Mouse (Mus musculus) neural tube, embryonic 14.5 days (tissue): Measurements from ENCODE around the gene Rpl35. TPM values are rescaled to one million over a fixed set of nuclear protein-coding genes. Genes with fewer than 3 reads are reported as not detected.

Experiments used
- ATAC-seq: fragments of 200-750 bp; cut with Nextera tagmentation; 2 replicates; pipeline ENCODE4 v1.8.0; 2017; ENCODE audit warnings: low read depth, mild to moderate bottlenecking, moderate TSS enrichment, moderate library complexity
- H3K27ac ChIP-seq: fragments of 300-500 bp; sonication (generic); 2 replicates; pipeline ENCODE4 v1.5.1; 2014; ENCODE audit warnings: low read depth, mild to moderate bottlenecking, control low read depth, low read length, moderate library complexity, mixed read lengths
- H3K27me3 ChIP-seq: fragments of 300-500 bp; sonication (generic); 2 replicates; pipeline ENCODE4 v1.6.1; 2014; ENCODE audit warnings: low read length; ENCODE audit not compliant: control insufficient read depth, insufficient read depth
- H3K36me3 ChIP-seq: fragments of 300-500 bp; sonication (generic); 2 replicates; pipeline ENCODE4 v1.6.1; 2014; ENCODE audit warnings: low read length, mixed read lengths; ENCODE audit not compliant: control insufficient read depth, insufficient read depth
- H3K4me1 ChIP-seq: fragments of 300-500 bp; sonication (generic); 2 replicates; pipeline ENCODE4 v1.6.1; 2014; ENCODE audit warnings: low read length; ENCODE audit not compliant: control insufficient read depth, insufficient read depth
- H3K4me2 ChIP-seq: fragments of 300-500 bp; sonication (generic); 2 replicates; pipeline ENCODE4 v1.6.1; 2014; ENCODE audit warnings: mild to moderate bottlenecking, low read depth, low read length, control low read depth
- H3K4me3 ChIP-seq: fragments of 300-500 bp; sonication (generic); 2 replicates; pipeline ENCODE4 v1.5.1; 2014; ENCODE audit warnings: low read depth, low read length, control low read depth, mixed read lengths
- H3K9ac ChIP-seq: fragments of 300-500 bp; sonication (generic); replicated peaks from 2 replicates; pipeline ENCODE4 v1.6.1; 2014; ENCODE audit warnings: low read depth, mild to moderate bottlenecking, control low read depth, low read length, mixed read lengths
- H3K9me3 ChIP-seq: fragments of 300-500 bp; sonication (generic); 2 replicates; pipeline ENCODE4 v1.6.1; 2016; ENCODE audit warnings: low read length; ENCODE audit not compliant: control insufficient read depth
- WGBS: fragments of 180-500 bp; shearing (Covaris S2); extraction: QIAGEN DNeasy Blood & Tissue Kit; methylation state at CpG from one replicate; pipeline ENCODE4 v1.1.7; 2014; 5-methylcytosine and 5-hydroxymethylcytosine counted together
- polyA plus RNA-seq: library from polyadenylated mRNA; unstranded; fragments of >200 nt; fragmentation: Nextera tagmentation; extraction: Ambion mirVana; gene quantifications from 2 replicates; pipeline ENCODE4 v1.2.1, GENCODE M21; 2014

Gene Rpl35
- polyA plus RNA-seq, 1 experiment from 2014 or later = 584 TPM

DNA sequence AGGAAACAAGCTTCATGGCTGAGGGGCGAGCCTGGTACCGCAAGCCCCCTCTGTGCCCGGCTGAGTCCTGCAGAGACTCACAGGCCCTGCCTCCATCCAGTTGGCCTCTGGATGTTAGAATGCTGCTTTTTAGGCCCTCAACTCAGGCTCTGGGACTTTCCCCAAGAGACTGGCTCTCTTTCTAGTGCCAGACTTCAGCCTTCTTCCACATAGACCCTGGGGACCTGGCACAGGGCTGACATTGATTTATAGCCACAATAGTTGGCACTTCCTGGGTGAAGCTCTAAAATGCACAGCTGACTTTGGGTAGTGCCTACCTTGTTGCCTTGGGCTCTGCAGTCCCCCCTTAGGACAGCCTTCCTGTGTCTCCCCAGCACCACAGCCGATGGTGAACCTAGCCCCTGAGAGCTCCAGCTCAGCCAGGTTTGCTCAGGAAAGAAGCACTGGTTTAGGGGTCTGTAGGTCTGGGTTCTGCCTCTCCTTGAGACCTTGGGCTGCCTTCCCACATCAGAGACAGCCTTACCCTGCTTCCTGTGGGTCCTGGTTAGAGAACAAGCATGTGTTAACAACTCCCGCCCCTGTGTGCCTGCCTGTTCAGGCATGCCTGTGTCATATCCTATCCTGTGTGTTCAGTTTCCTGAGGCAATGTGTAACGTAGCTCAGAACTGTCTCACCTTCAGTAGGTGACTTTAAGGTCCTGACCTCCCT lies 17.5 kb downstream of the Rpl35 start:
- WGBS = 84% methylated on average over 6 of the region's 6 CpGs
- no peaks in the 10 kb centered on the region for H3K4me1 ChIP-seq
- no peak overlapping the region for H3K4me3 ChIP-seq
- no peak overlapping the region for H3K4me2 ChIP-seq
- H3K9ac ChIP-seq = no peak overlapping the region
- no peaks in the 10 kb centered on the region for H3K36me3 ChIP-seq
- no peaks in the 10 kb centered on the region for H3K9me3 ChIP-seq
- H3K27me3 ChIP-seq = no peaks in the 10 kb centered on the region
- no peak for ATAC-seq
- no peak overlapping the region for H3K27ac ChIP-seq

DNA sequence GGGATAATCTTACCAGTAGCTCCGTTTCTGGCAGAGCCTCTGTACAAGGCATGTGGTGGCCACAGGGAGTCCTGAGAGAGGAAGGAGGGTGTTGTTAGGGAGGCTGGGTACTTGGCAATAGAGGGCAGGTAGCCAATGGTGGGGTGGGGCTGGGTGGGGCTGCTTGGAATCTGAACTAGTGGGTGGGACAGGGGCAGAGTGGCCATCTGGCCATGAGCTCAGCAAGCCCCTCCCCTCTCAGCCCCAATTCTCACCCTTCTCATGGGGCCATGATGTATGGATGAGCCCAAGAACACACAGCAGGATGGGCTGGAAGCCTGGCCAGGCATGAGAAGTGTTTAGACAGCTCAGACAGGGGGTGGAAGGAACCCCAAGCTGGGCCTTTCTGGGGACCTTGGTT lies 18.1 kb downstream of the Rpl35 start:
- H3K4me2 ChIP-seq = no peak overlapping the region
- no peak overlapping the region for H3K27ac ChIP-seq
- H3K4me1 ChIP-seq = no peaks in the 10 kb centered on the region
- H3K9me3 ChIP-seq = no peaks in the 10 kb centered on the region
- 73% methylated on average over 1 of the region's 1 CpGs for WGBS
- no peaks in the 10 kb centered on the region for H3K27me3 ChIP-seq
- H3K4me3 ChIP-seq = no peak overlapping the region
- H3K9ac ChIP-seq = no peak overlapping the region
- ATAC-seq = no peak
- no peaks in the 10 kb centered on the region for H3K36me3 ChIP-seq

DNA sequence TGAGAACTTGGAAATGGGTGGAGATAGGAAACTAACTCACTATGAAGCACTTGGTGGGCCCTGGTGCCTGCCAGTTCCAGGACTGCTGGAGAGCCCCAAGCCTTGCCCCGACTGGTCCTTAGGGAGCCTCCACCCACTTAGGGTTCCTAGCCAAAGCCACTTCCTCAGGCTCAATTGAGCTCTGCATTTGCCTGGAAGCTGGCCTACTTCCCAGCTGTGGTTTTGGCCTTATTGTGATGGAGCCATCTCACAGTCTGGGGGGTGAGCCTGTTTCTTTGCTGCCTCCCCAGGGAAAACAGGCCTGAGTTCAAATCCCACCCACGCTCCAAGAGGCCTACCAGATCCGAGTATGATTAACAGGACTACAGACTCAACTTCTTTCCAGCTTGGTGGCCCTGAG lies 18.8 kb downstream of the Rpl35 start:
- H3K9ac ChIP-seq = no peak overlapping the region
- no peak overlapping the region for H3K27ac ChIP-seq
- H3K4me3 ChIP-seq = no peak overlapping the region
- ATAC-seq = no peak
- H3K4me2 ChIP-seq = no peak overlapping the region
- H3K4me1 ChIP-seq = no peaks in the 10 kb centered on the region
- no peaks in the 10 kb centered on the region for H3K27me3 ChIP-seq
- WGBS = 87% methylated on average over 3 of the region's 3 CpGs
- H3K9me3 ChIP-seq = no peaks in the 10 kb centered on the region
- H3K36me3 ChIP-seq = no peaks in the 10 kb centered on the region

DNA sequence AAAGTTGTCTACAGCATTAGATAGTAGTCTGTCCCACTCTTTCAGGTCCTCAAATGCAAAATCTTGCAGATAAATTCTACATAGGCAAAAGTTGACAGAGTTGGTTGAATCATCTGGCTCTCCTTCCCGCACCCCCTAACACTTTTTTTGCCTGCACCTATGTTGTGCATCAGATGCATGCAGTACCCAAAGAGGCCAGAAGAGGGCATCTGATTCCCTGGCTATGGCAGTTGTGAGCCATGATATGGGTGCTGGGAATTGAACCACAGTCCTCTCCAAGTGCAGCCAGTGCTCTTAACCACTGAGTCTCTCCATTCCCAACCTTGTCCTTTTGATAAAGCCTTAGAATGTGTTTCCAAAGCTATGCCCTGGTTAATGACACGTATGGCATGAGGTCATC lies 22.0 kb downstream of the Rpl35 start:
- H3K4me3 ChIP-seq = no peak overlapping the region
- no peak overlapping the region for H3K9ac ChIP-seq
- no peaks in the 10 kb centered on the region for H3K27me3 ChIP-seq
- ATAC-seq = no peak
- no peaks in the 10 kb centered on the region for H3K36me3 ChIP-seq
- H3K4me1 ChIP-seq = no peaks in the 10 kb centered on the region
- WGBS = 91% methylated on average over 2 of the region's 2 CpGs
- H3K9me3 ChIP-seq = no peaks in the 10 kb centered on the region
- no peak overlapping the region for H3K4me2 ChIP-seq
- no peak overlapping the region for H3K27ac ChIP-seq

DNA sequence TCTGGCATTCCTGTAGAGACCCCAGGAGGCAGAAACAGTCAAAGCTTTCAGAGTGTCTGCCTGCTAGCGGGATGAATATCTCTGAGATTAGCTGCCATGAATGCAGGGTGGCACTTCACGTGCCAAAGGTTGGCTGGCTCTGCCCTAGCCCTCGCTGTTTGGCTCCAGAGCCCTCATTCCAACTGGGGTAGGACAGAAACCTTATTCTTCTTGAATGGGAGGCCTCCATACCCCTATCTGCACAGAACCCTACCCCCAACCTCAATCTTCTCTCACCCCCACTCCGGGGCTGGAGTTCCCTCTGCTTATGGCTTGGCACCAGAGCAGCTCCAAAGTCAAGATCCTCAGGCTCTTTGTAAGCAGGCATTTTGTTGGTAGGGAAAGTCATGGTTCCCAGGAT lies 27.6 kb downstream of the Rpl35 start:
- Histone ChIP-seq H3K9me3 (no peaks in the 10 kb centered on the region), H3K27me3 (no peaks in the 10 kb centered on the region), H3K9ac (no peak overlapping the region), H3K27ac (no peak overlapping the region), H3K4me1 (no peaks in the 10 kb centered on the region), H3K36me3 (no peaks in the 10 kb centered on the region), H3K4me3 (no peak overlapping the region), H3K4me2 (no peak overlapping the region)
- 64% methylated on average over 4 of the region's 4 CpGs for WGBS
- ATAC-seq = peak; percentile 28; the same call in 1 of the 2 replicates

DNA sequence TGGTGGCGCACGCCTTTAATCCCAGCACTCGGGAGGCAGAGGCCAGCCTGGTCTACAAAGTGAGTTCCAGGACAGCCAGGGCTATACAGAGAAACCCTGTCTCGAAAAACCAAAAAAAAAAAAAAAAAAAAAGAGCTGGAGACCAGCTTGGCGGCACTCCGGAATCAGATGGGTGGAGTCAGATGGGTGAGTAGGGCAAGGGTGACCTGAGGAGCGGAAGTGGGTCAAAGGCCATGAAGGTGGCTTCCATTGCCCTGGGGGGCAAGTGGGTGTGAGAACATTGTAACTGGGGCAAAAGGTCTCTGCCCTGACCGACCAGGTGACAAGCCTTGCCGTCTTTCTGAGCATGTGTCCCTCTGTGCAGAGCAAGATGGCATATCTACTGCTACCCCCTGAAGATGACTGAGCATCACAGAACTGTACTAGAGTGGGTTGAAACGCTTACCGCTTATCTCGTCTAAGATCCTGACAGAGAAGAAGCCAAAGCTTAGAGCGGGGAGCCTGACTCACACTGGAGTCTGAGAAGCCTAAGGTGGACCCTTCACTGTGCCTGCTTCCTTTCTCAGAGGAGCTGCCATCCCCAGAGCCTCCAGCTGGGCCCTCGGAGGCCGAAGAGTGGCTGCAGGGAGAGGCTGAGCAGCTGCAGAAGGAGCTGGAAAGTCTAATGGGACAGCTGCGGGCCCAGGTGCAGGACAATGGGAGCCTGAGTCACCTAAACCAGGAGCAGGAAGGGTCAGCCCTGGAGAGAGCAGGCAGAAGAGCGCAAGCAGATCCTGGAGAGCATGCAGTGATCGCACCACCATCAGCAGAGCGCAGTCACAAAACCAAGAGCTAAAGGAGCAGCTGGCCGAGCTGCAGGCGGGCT lies 29.3 kb downstream of the Rpl35 start:
- H3K27ac ChIP-seq = no peak overlapping the region
- no peak overlapping the region for H3K9ac ChIP-seq
- no peaks in the 10 kb centered on the region for H3K9me3 ChIP-seq
- no peaks in the 10 kb centered on the region for H3K27me3 ChIP-seq
- no peak overlapping the region for H3K4me3 ChIP-seq
- no peak overlapping the region for H3K4me2 ChIP-seq
- no peaks in the 10 kb centered on the region for H3K36me3 ChIP-seq
- 83% methylated on average over 21 of the region's 21 CpGs for WGBS
- no peak for ATAC-seq
- H3K4me1 ChIP-seq = no peaks in the 10 kb centered on the region

DNA sequence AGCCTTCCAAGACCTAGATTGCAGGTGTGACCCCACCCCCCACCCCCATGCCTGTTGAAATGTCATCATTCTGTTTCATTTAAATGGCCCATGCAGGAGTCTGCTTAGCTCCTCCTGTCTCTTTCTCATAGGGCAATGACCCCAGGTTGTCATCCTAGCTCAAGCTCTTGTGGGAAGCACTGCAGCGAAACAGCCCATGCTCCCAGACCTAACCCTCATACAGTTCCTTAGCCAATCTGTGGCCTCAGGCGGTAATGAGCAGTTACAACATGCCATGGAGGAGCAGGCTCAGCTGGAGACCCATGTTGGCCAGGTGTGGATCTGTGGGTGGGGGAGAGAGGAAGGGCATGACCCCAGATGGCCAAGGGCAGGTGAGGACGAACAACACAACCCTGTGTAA lies 30.2 kb downstream of the Rpl35 start:
- H3K27me3 ChIP-seq = no peaks in the 10 kb centered on the region
- H3K4me2 ChIP-seq = no peak overlapping the region
- H3K4me1 ChIP-seq = no peaks in the 10 kb centered on the region
- 80% methylated on average over 3 of the region's 3 CpGs for WGBS
- H3K27ac ChIP-seq = no peak overlapping the region
- no peak overlapping the region for H3K4me3 ChIP-seq
- ATAC-seq = no peak
- no peaks in the 10 kb centered on the region for H3K36me3 ChIP-seq
- H3K9me3 ChIP-seq = no peaks in the 10 kb centered on the region
- no peak overlapping the region for H3K9ac ChIP-seq

DNA sequence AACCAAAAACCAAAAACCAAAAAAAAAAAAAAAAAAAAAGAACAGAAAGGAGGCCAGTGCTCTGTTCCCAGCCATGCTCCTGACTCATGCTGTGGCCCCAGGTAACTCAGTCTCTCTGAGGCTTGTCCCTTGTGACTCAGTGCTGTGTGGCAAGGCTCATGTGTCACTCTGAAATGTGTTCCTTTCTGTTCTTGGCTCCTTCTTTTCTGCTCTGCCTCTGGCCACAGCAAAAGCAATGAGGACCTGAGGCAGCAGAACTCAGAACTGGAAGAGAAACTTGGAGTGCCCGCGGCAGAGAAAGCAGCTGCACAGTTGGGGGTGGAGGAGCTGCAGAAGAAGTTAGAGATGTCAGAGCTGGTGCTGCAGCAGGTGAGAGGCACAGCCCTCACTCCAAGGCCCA lies 31.3 kb downstream of the Rpl35 start:
- no peak overlapping the region for H3K4me3 ChIP-seq
- H3K4me1 ChIP-seq = no peaks in the 10 kb centered on the region
- H3K36me3 ChIP-seq = no peaks in the 10 kb centered on the region
- H3K4me2 ChIP-seq = no peak overlapping the region
- H3K27ac ChIP-seq = no peak overlapping the region
- WGBS = 43% methylated on average over 2 of the region's 2 CpGs
- H3K9ac ChIP-seq = no peak overlapping the region
- no peaks in the 10 kb centered on the region for H3K9me3 ChIP-seq
- H3K27me3 ChIP-seq = no peaks in the 10 kb centered on the region
- no peak for ATAC-seq

DNA sequence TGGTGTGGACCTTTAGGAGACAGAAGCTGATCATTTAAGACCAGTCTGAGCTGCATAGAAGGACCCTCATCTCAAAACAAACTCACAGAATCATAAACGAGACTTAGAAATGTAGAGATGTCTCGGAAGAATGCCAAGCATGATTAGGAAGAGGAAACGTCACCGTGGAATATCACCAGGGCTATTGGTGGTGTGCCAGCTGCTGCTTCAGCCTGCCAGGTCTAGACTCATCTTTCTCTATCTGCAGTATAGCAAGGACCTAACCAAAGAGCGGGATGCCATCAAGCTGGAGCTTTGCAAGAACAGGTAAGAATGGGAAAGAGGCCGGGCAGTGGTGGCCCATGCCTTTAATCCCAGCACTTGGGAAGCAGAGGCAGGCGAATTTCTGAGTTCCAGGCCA lies 31.7 kb downstream of the Rpl35 start:
- H3K27ac ChIP-seq = no peak overlapping the region
- no peak overlapping the region for H3K9ac ChIP-seq
- H3K4me1 ChIP-seq = no peaks in the 10 kb centered on the region
- no peak overlapping the region for H3K4me3 ChIP-seq
- ATAC-seq = no peak
- no peaks in the 10 kb centered on the region for H3K36me3 ChIP-seq
- H3K9me3 ChIP-seq = no peaks in the 10 kb centered on the region
- WGBS = 87% methylated on average over 7 of the region's 7 CpGs
- H3K27me3 ChIP-seq = no peaks in the 10 kb centered on the region
- no peak overlapping the region for H3K4me2 ChIP-seq
